ENCODE assay signal across 9 mouse cellular contexts in the genomic region with DNA sequence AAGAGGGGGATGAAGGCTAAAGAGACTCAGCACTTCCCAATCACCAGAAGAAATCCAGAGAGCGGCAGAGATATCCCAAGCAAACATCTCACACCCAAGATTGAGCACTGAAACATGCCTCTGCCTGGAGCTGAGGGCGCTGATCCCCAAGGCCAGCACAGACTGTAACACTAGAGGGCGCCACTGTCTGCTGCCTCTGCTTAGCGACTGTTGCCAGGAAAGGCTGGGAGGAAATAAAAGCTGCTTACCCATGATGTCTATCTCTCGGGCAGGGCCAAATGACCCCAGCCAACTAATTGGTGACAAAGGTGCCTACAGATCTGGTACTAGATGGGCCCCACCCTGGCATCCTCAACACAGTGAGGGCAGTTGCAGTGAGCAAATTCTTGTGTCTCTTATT. TPM values are rescaled to one million over a fixed set of nuclear protein-coding genes. Genes with fewer than 3 reads are reported as not detected.
A peak's percentile ranks its signal among the peaks of the same experiment; 100 is the strongest.
DNase-seq lines count a peak whose midpoint lies in the region; ATAC-seq and TF ChIP-seq lines count a peak whose summit lies in the region.
"Had no signal": no experiment of that assay in that cellular context is flagged by ENCODE, and none has a peak within 500 bp of the region (broad histone marks: within the 10 kb centered on the region; RNA-seq: fewer than 3 reads in every experiment).

No protein-coding gene starts in this region.

- H3K27ac ChIP-seq in kidney, embryonic 15.5 days, result no peak overlapping the region
- H3K27ac ChIP-seq in cortical plate, adult 2 months (ENCODE audit: insufficient read depth, low read length), result no peak overlapping the region
- H3K27ac ChIP-seq: neural tube, embryonic 12.5 days had no signal

- TF ChIP-seq CTCF in cortical plate, adult 2 months (IDR thresholded peaks at IDR 0.05; ENCODE audit: extremely low read depth, insufficient read depth, low read length), result peak; percentile 54

- no peaks in the 10 kb centered on the region for H3K27me3 ChIP-seq in kidney, embryonic 15.5 days
- H3K27me3 ChIP-seq: neural tube, embryonic 12.5 days had no signal

- no peak overlapping the region for H3K4me3 ChIP-seq in kidney, embryonic 15.5 days (replicated peaks)
- H3K4me3 ChIP-seq in cortical plate, adult 2 months (ENCODE audit: insufficient read depth, low read length), result no peak overlapping the region
- H3K4me3 ChIP-seq: neural tube, embryonic 12.5 days had no signal

- no peaks in the 10 kb centered on the region for H3K36me3 ChIP-seq in kidney, embryonic 15.5 days
- H3K36me3 ChIP-seq: neural tube, embryonic 12.5 days had no signal

- no peaks in the 10 kb centered on the region for H3K4me1 ChIP-seq in kidney, embryonic 15.5 days
- peaks cover 3% of the 10 kb centered on the region for H3K4me1 ChIP-seq in cortical plate, adult 2 months (ENCODE audit: control insufficient read depth, insufficient read depth, low read length)
- H3K4me1 ChIP-seq: neural tube, embryonic 12.5 days had no signal

- H3K4me2 ChIP-seq in kidney, embryonic 15.5 days, result no peak overlapping the region
- H3K4me2 ChIP-seq: neural tube, embryonic 12.5 days had no signal

- DNase-seq in kidney, adult 11 months, result no peak
- peak; percentile 19 to 30 for DNase-seq in adrenal gland, adult 18-20 months (ENCODE audit: low spot score in 2 of 2)
- DNase-seq in lung, postnatal 14 days, result peak; percentile 32
- no peak for DNase-seq in layer of hippocampus, postnatal 25 days (ENCODE audit: extremely low spot score in 1 of 2, low spot score in 1 of 2)

- no peak overlapping the region for H3K9ac ChIP-seq in kidney, embryonic 15.5 days
- H3K9ac ChIP-seq: neural tube, embryonic 12.5 days had no signal

- no peak for TF ChIP-seq POLR2A in cortical plate, adult 2 months (IDR thresholded peaks at IDR 0.05; ENCODE audit: extremely low read depth, insufficient read depth, low read length)

- no peaks in the 10 kb centered on the region for H3K9me3 ChIP-seq in kidney, embryonic 15.5 days (replicated peaks)
- H3K9me3 ChIP-seq: neural tube, embryonic 12.5 days had no signal

- WGBS in kidney, embryonic 15.5 days, result 34% methylated on average over 5 of the region's 5 CpGs

- peak; percentile 25; the same call in 1 of the 2 replicates for ATAC-seq in kidney, embryonic 15.5 days (replicated peaks; ENCODE audit: low FRiP score)
- ATAC-seq in inflammation-experienced regulatory T-cells, adult 6 months, result no peak
- no peak for ATAC-seq in megakaryocyte-erythroid progenitor cell, adult 5-6 weeks (replicated peaks; ENCODE audit: low FRiP score, low TSS enrichment, poor library complexity, severe bottlenecking)

RNA-seq across cellular contexts. Expression of gene Serpina11, which starts 11.9 kb away (rescaled TPM):
- polyA plus RNA-seq in kidney, embryonic 15.5 days (2015; fragmentation: Nextera tagmentation; extraction: Ambion mirVana), result 0.50 TPM in 1 of 2 replicates, not detected in the other
- total RNA-seq in adrenal gland, adult 18-20 months (2021), result not detected
- not detected in 2 replicates for polyA plus RNA-seq in cortical plate, adult 2 months (2012; rRNA removed)
- not detected for total RNA-seq in layer of hippocampus, postnatal 25 days (2021)
- polyA plus RNA-seq in inflammation-experienced regulatory T-cells, adult 6 months (2017; shearing (Covaris generic)), result not detected
- not detected in 2 replicates for total RNA-seq in megakaryocyte-erythroid progenitor cell, adult 5-6 weeks (2014; fragmentation: Nextera tagmentation)
- not detected in 2 replicates for total RNA-seq in megakaryocyte-erythroid progenitor cell, adult 5-6 weeks (2017)
- polyA plus RNA-seq: neural tube, embryonic 12.5 days had no signal

RNA-seq across cellular contexts. Expression of gene Serpina1e, which starts 19.1 kb away (rescaled TPM):
- 1.7 and 2.7 TPM in 2 replicates for polyA plus RNA-seq in kidney, embryonic 15.5 days (2015; fragmentation: Nextera tagmentation; extraction: Ambion mirVana)
- under 1 TPM in 1 of 2 experiments, not detected in 1; 0.56 TPM for total RNA-seq in adrenal gland, adult 18-20 months (2021)
- not detected in 2 replicates for polyA plus RNA-seq in cortical plate, adult 2 months (2012; rRNA removed)
- not detected for total RNA-seq in layer of hippocampus, postnatal 25 days (2021)
- not detected for polyA plus RNA-seq in inflammation-experienced regulatory T-cells, adult 6 months (2017; shearing (Covaris generic))
- not detected in 2 replicates for total RNA-seq in megakaryocyte-erythroid progenitor cell, adult 5-6 weeks (2014; fragmentation: Nextera tagmentation)
- not detected in 2 replicates for total RNA-seq in megakaryocyte-erythroid progenitor cell, adult 5-6 weeks (2017)
- polyA plus RNA-seq: neural tube, embryonic 12.5 days had no signal

RNA-seq across cellular contexts. Expression of gene Serpina9, which starts 35.7 kb away (rescaled TPM):
- not detected in 2 replicates for polyA plus RNA-seq in kidney, embryonic 15.5 days (2015; fragmentation: Nextera tagmentation; extraction: Ambion mirVana)
- total RNA-seq in adrenal gland, adult 18-20 months (2021), result not detected
- 0.04 and 3.8 TPM in 2 replicates for polyA plus RNA-seq in cortical plate, adult 2 months (2012; rRNA removed)
- under 1 TPM; 0.17 to 0.23 TPM for total RNA-seq in layer of hippocampus, postnatal 25 days (2021)
- 10 to 100 TPM in 2 of 3 experiments, 1 to 10 TPM in 1; 5.2 to 13.1 (median 10.3) TPM for polyA plus RNA-seq in inflammation-experienced regulatory T-cells, adult 6 months (2017; shearing (Covaris generic))
- total RNA-seq in megakaryocyte-erythroid progenitor cell, adult 5-6 weeks (2014; fragmentation: Nextera tagmentation), result not detected in 2 replicates
- total RNA-seq in megakaryocyte-erythroid progenitor cell, adult 5-6 weeks (2017), result not detected in 2 replicates
- polyA plus RNA-seq: neural tube, embryonic 12.5 days had no signal

Comparison
In these comparisons a context has a peak if more than half of its experiments do, and no peak if none do; other contexts are left out.
1. DNase-seq: peak in adrenal gland, adult 18-20 months (2 of 2) and lung, postnatal 14 days (single experiment); none in kidney, adult 11 months (single experiment) and layer of hippocampus, postnatal 25 days (0 of 2).